ENCODE assay signal across 8 mouse cellular contexts in the genomic region with DNA sequence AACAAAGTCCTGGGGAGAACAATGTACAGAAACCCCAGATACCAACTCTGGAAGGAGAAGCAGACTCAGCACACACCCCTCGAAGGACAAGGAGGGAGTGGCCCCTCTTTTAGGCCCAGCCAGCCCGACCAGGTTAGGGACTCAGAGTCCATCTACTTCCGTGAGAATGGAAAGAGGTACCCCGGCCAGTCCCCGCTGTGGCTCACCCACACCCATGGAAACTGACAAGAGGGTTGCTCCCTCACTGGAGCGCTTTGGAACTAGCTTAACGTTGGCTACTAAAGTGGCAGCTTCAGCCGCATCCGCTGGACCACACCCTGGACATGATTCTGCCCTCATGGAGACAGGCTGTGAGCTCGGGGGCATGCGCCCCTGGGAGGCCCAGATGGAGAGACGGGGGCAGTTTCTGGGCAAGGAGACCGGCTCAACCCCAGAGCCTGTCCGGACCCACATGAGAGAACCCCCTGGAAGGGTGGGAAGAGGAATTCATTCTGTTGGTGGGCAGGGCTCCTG. TPM values are rescaled to one million over a fixed set of nuclear protein-coding genes. Genes with fewer than 3 reads are reported as not detected.
DNase-seq lines count a peak whose midpoint lies in the region; ATAC-seq and TF ChIP-seq lines count a peak whose summit lies in the region.

No protein-coding gene starts in this region.

- peak overlapping the region; percentile 93; the same call in 1 of the 2 replicates for H3K9ac ChIP-seq in limb, embryonic 11.5 days (ENCODE audit: low read length)

- ATAC-seq in megakaryocyte, adult 5-6 weeks (ENCODE audit: poor library complexity, severe bottlenecking): no peak
- ATAC-seq in limb, embryonic 11.5 days (ENCODE audit: insufficient number of reproducible peaks, low FRiP score, low TSS enrichment, low read depth): no peak

- H3K4me2 ChIP-seq in limb, embryonic 11.5 days (ENCODE audit: low read depth, severe bottlenecking): peak overlapping the region; percentile 99

- H3K9me3 ChIP-seq in megakaryocyte, embryonic 14.5 days: no peaks in the 10 kb centered on the region
- H3K9me3 ChIP-seq in limb, embryonic 11.5 days (ENCODE audit: control insufficient read depth, low read length): no peaks in the 10 kb centered on the region

- H3K4me1 ChIP-seq in megakaryocyte, embryonic 14.5 days: peaks cover 83% of the 10 kb centered on the region
- H3K4me1 ChIP-seq in limb, embryonic 11.5 days (ENCODE audit: control insufficient read depth, insufficient read depth, low read length): peaks cover 20% of the 10 kb centered on the region
- H3K4me1 ChIP-seq in small intestine, adult 2 months (ENCODE audit: control insufficient read depth, insufficient read depth, insufficient read length, low read length): peaks cover 21% of the 10 kb centered on the region

- H3K27ac ChIP-seq in limb, embryonic 11.5 days (replicated peaks; ENCODE audit: low read depth, low read length): no peak overlapping the region
- no peak overlapping the region for H3K27ac ChIP-seq in small intestine, adult 2 months (ENCODE audit: insufficient read depth, low read depth, low read length)

- no peaks in the 10 kb centered on the region for H3K27me3 ChIP-seq in megakaryocyte, embryonic 14.5 days (replicated peaks)
- 0 out of 2 replicates have a peak, but pooled peaks cover 5% of the 10 kb centered on the region for H3K27me3 ChIP-seq in limb, embryonic 11.5 days (ENCODE audit: control insufficient read depth, insufficient read depth, low read length)
- 0 out of 2 replicates have a peak, but pooled peaks cover 2% of the 10 kb centered on the region for H3K27me3 ChIP-seq in small intestine, adult 2 months (ENCODE audit: control insufficient read depth, insufficient read depth, low read length)

- intact Hi-C loops in left cerebral cortex, postnatal 4 days (cut with DNase I): loop anchor here (5.0 kb wide), 1 partner anchor 34 kb away; no protein-coding TSS in a partner anchor

- TF ChIP-seq CTCF in small intestine, adult 2 months (IDR thresholded peaks at IDR 0.05; ENCODE audit: extremely low read depth, insufficient read length, insufficient replicate concordance, low read depth, low read length): no peak

- WGBS in limb, embryonic 11.5 days: 30% methylated on average over 14 of the region's 14 CpGs
- 78% methylated on average over 14 of the region's 14 CpGs for WGBS in small intestine, adult 2 months

- H3K36me3 ChIP-seq in megakaryocyte, embryonic 14.5 days (replicated peaks; ENCODE audit: low read length): peaks cover 60% of the 10 kb centered on the region
- peaks cover 2% of the 10 kb centered on the region; the same call in 1 of the 2 replicates for H3K36me3 ChIP-seq in limb, embryonic 11.5 days (ENCODE audit: control insufficient read depth, insufficient read depth, low read length)
- H3K36me3 ChIP-seq in small intestine, adult 2 months (ENCODE audit: control insufficient read depth, insufficient read depth, low read length): no peaks in the 10 kb centered on the region; the same call in 1 of the 2 replicates

- peak; percentile 43 for DNase-seq in cerebellum, adult 9-11 months
- DNase-seq in cerebellum, postnatal 10 days: no peak
- DNase-seq in limb, embryonic 11.5 days (ENCODE audit: low spot score): no peak
- no peak for DNase-seq in left cerebral cortex, postnatal 4 days
- no peak for DNase-seq in thymus, postnatal 25 days

- H3K4me3 ChIP-seq in megakaryocyte, embryonic 14.5 days (replicated peaks): peak overlapping the region; percentile 100
- H3K4me3 ChIP-seq in limb, embryonic 11.5 days (ENCODE audit: low read depth, low read length): peak overlapping the region; percentile 74
- H3K4me3 ChIP-seq in small intestine, adult 2 months (ENCODE audit: low read depth, low read length): peak overlapping the region; percentile 72

- TF ChIP-seq POLR2A in small intestine, adult 2 months (IDR thresholded peaks at IDR 0.05; ENCODE audit: low read depth, low read length): no peak

RNA-seq across cellular contexts. Expression of a gene that starts 2.7 kb away (rescaled TPM):
- polyA plus RNA-seq in megakaryocyte, embryonic 14.5 days (2012; ENCODE audit: insufficient read depth, low replicate concordance): 36.8 and 40.6 TPM in 2 replicates
- 11.5 and 12.9 TPM in 2 replicates for total RNA-seq in megakaryocyte, adult 5-6 weeks (2015)
- total RNA-seq in megakaryocyte, adult 5-6 weeks (2017): 10.9 and 13.6 TPM in 2 replicates
- polyA plus RNA-seq in limb, embryonic 11.5 days (2014; fragmentation: Nextera tagmentation; extraction: Ambion mirVana): 7.1 and 7.2 TPM in 2 replicates
- 4.4 and 6.0 TPM in 2 replicates for polyA plus RNA-seq in small intestine, adult 2 months (2012; rRNA removed)
- total RNA-seq in left cerebral cortex, postnatal 4 days (2021): 10 to 100 TPM; 12.1 to 12.3 TPM
